Mouse (Mus musculus) spleen, adult 2 months (tissue): Measurements from ENCODE around the gene Coro2b. TPM values are rescaled to one million over a fixed set of nuclear protein-coding genes. Genes with fewer than 3 reads are reported as not detected.

Experiments
- DNase-seq, 2 experiments: peaks; one replicate each; pipeline versions ENCODE4 v3.0.0 to v3.0.0-alpha.2; 2012 to 2021; ENCODE audit warnings: low spot score in 2 of 2, low read depth in 1 of 2
- H3K27ac ChIP-seq: fragments of 200-500 bp; 2 replicates; pipeline ENCODE4 v1.5.1; 2012; ENCODE audit warnings: low read length, inconsistent platforms; ENCODE audit not compliant: insufficient read depth
- H3K27me3 ChIP-seq: fragments of 200-500 bp; 2 replicates; pipeline ENCODE4 v1.6.1; 2012; ENCODE audit warnings: mild to moderate bottlenecking, moderate library complexity, low read length, inconsistent platforms; ENCODE audit not compliant: control insufficient read depth, insufficient read depth
- H3K36me3 ChIP-seq: fragments of 200-500 bp; 2 replicates; pipeline ENCODE4 v1.6.1; 2012; ENCODE audit warnings: mild to moderate bottlenecking, low read length, inconsistent platforms; ENCODE audit not compliant: control insufficient read depth, insufficient read depth
- H3K4me1 ChIP-seq: fragments of 200-500 bp; 2 replicates; pipeline ENCODE4 v1.6.1; 2011; ENCODE audit warnings: inconsistent platforms; ENCODE audit not compliant: control insufficient read depth, insufficient read depth, insufficient read length
- H3K4me3 ChIP-seq: fragments of 200-500 bp; 2 replicates; pipeline ENCODE4 v1.5.1; 2011; ENCODE audit warnings: mild to moderate bottlenecking, inconsistent platforms; ENCODE audit not compliant: insufficient read depth, insufficient read length; ENCODE audit errors: extremely low read depth
- CTCF ChIP-seq: fragments of 200-500 bp; IDR thresholded peaks from 2 replicates; pipeline ENCODE4 v1.5.1; 2011; ENCODE audit warnings: mild to moderate bottlenecking, inconsistent platforms; ENCODE audit not compliant: insufficient read depth, insufficient read length, insufficient replicate concordance; ENCODE audit errors: extremely low read depth
- POLR2A ChIP-seq: fragments of 200-500 bp; IDR thresholded peaks from 2 replicates; pipeline ENCODE4 v1.6.1; 2011; ENCODE audit warnings: low read depth, low read length, inconsistent platforms
- WGBS: fragments of 180-500 bp; shearing (Covaris S2); methylation state at CpG from one replicate; pipeline ENCODE4 v1.1.7; 2018; 5-methylcytosine and 5-hydroxymethylcytosine counted together
- polyA plus RNA-seq: library from polyadenylated mRNA; depleted of rRNA; stranded (reverse); fragments of >200 nt; gene quantifications from 2 replicates; pipeline ENCODE4 v1.2.3, GENCODE M21; 2012; rRNA removed

The Coro2b gene
- polyA plus RNA-seq, 1 experiment = 3.5 TPM

- H3K4me3 ChIP-seq = no peak overlapping the region
- peak in 1 of 2 experiments; percentile 75 for DNase-seq
- H3K27ac ChIP-seq = no peak overlapping the region
- TF ChIP-seq POLR2A (no peak), CTCF (peak; percentile 93)
- H3K4me1 ChIP-seq = peaks cover 7% of the 10 kb centered on the region; the same call in 1 of the 2 replicates
- no peaks in the 10 kb centered on the region for H3K27me3 ChIP-seq
- 53% methylated on average over 18 of the region's 18 CpGs for WGBS
- H3K36me3 ChIP-seq = peaks cover 38% of the 10 kb centered on the region
Measured at GRCm38 (mm10) chr9:62373222-62374123, 163.4 kb downstream of the Coro2b start.

DNA sequence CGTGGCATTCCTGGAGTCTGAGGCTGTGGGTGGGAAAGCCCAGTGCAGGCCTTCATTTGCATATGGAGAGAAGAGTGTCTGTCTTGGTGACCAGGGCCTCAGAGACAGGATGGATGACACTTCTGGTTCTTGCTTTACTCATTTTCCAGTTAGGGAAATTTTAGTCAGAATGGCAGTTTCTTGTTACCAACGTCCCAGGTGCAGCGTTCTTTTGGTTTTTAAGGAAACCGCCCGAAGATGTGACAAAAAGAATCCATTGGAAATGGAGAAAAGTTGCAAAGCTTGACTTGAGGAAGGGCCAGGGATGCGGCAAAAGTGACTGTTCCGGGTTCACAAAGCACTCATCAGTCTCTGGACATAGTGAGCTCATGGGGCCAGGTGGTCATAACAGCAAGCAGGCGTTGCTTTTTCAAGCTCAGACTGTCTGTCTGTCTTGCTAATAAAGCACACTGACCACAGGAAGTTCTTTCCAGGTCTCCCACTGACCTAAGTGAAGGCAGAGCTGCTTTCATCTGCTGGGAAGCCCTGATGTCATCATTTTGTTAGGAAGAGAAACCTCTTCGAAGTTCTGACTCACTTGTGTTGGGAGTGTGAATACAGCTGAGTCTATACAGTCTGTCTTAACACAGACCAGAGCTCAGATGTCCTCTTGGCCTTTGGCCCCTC is 164.2 kb downstream of the Coro2b start:
- TF ChIP-seq POLR2A (no peak), CTCF (no peak)
- no peak for DNase-seq
- 80% methylated on average over 9 of the region's 9 CpGs for WGBS
- Histone ChIP-seq H3K27me3 (no peaks in the 10 kb centered on the region), H3K4me1 (peaks cover 11% of the 10 kb centered on the region; the same call in 1 of the 2 replicates), H3K4me3 (no peak overlapping the region), H3K36me3 (peaks cover 33% of the 10 kb centered on the region), H3K27ac (no peak overlapping the region)

DNA sequence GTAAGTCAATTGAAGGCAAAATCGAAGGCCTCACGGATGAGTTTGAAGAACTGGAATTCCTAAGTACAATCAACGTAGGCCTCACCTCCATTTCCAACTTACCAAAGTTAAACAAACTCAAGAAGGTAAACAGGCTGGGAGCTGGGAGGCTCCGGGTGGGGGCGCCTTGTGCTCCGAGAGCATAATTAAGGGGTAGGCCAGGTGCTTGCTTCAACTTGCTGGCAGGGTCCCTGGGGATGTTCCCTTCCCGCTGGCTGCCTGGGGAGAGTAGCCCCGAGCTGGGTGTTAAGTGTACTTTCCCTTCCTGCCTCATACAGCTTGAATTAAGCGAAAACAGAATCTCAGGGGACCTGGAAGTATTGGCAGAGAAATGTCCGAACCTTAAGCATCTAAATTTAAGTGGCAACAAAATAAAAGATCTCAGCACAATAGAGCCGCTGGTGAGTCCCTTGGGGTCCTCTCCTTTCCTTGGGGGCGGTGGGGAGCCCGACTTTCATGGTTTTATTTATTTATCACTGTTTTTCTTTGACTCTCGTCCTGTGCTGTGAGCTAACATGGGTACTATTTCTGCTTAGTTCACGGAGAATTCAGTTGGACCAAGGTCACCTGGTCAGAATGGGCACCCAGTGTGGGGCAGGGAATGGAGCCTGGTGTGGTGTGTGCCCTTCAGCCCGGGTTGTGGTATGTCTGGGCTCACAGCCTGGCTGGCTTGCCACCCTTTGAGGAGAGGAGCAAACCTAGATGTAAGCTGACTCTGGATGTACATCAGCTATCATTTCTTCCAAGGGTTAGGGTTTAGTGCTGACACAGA is 164.9 kb downstream of the Coro2b start:
- H3K36me3 ChIP-seq = peaks cover 28% of the 10 kb centered on the region
- no peak for TF ChIP-seq POLR2A
- TF ChIP-seq CTCF = no peak
- 85% methylated on average over 16 of the region's 16 CpGs for WGBS
- no peak for DNase-seq
- H3K27me3 ChIP-seq = no peaks in the 10 kb centered on the region
- H3K27ac ChIP-seq = no peak overlapping the region
- peaks cover 17% of the 10 kb centered on the region; the same call in 1 of the 2 replicates for H3K4me1 ChIP-seq
- H3K4me3 ChIP-seq = no peak overlapping the region

DNA sequence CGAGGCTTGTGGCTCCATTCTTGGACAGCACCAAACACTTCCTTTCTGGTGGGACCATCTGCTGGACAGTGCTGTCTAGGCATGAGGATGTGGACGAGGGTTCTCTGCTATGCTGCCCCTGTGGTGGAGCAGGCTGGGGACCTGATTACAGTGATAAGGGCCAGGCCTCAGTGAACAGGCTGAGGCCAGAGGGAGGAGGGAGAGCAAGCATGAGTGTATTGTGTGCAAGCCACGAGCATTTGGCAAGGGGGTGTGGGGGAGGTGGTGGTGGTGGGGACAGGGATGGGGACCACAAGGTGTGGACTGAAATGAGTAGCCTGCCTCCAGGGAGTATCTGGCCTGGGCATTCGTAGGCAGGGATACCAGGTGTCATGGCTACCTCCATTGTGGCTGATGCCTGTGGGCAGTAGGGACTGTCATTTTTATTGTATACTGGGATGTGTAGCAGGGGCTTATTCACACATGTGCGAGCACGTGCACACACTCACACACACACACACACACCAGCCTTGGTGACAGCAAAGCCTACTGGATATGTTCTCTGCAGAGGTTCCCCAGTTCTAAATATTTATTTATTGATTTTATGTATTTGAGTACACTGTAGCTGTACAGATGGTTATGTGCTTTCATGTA is 166.1 kb downstream of the Coro2b start:
- Histone ChIP-seq H3K4me3 (no peak overlapping the region), H3K36me3 (peaks cover 22% of the 10 kb centered on the region), H3K4me1 (peaks cover 21% of the 10 kb centered on the region; the same call in 1 of the 2 replicates), H3K27ac (no peak overlapping the region), H3K27me3 (no peaks in the 10 kb centered on the region)
- WGBS = 74% methylated on average over 6 of the region's 6 CpGs
- no peak for DNase-seq
- TF ChIP-seq POLR2A (no peak), CTCF (no peak)

- no peak for DNase-seq
- H3K27ac ChIP-seq = no peak overlapping the region
- H3K36me3 ChIP-seq = peaks cover 19% of the 10 kb centered on the region
- H3K4me3 ChIP-seq = no peak overlapping the region
- no peak for TF ChIP-seq CTCF
- no peak for TF ChIP-seq POLR2A
- H3K27me3 ChIP-seq = no peaks in the 10 kb centered on the region
- 50% methylated on average over 9 of the region's 9 CpGs for WGBS
- H3K4me1 ChIP-seq = peaks cover 21% of the 10 kb centered on the region; the same call in 1 of the 2 replicates
Measured at GRCm38 (mm10) chr9:62370186-62370585, 166.7 kb downstream of the Coro2b start.

Other genes starting within 250 kb of the Coro2b start
- gene Anp32a, start 195.8 kb downstream of the Coro2b start, polyA plus RNA-seq = 14.1 and 16.2 TPM in 2 replicates
- gene Itga11, start 140.8 kb upstream of the Coro2b start, polyA plus RNA-seq = 2.0 and 2.2 TPM in 2 replicates